Mouse (Mus musculus) CH12.LX (cell line): ENCODE results near the gene Ostm1. TPM values are rescaled to one million over a fixed set of nuclear protein-coding genes. Genes with fewer than 3 reads are reported as not detected.

Source experiments
- DNase-seq: peaks from one replicate; pipeline ENCODE4 v3.0.0-alpha.2; 2013; ENCODE audit errors: extremely low read depth
- H3K27ac ChIP-seq: 2 replicates; pipeline ENCODE4 v1.5.1; 2012; ENCODE audit warnings: low read depth, mild to moderate bottlenecking, control low read depth, moderate library complexity; ENCODE audit not compliant: insufficient read depth
- H3K27me3 ChIP-seq: replicated peaks from 2 replicates; pipeline ENCODE3; 2012; ENCODE audit warnings: inconsistent platforms
- H3K36me3 ChIP-seq, 2 experiments: replicated peaks in 1 of 2; 2 replicates each; pipeline versions ENCODE3 to v1.6.1; 2012; ENCODE audit warnings: inconsistent platforms in 1 of 2, low read length in 1 of 2, mild to moderate bottlenecking in 1 of 2, mixed read lengths in 1 of 2, moderate library complexity in 1 of 2; ENCODE audit not compliant: control insufficient read depth in 1 of 2, insufficient read depth in 1 of 2
- H3K4me1 ChIP-seq, 2 experiments: 2 replicates each; pipeline ENCODE4 v1.6.1; 2012; ENCODE audit warnings: inconsistent platforms in 1 of 2, moderate library complexity in 1 of 2; ENCODE audit not compliant: insufficient read depth in 2 of 2, control insufficient read depth in 1 of 2
- H3K4me2 ChIP-seq: 2 replicates; pipeline ENCODE4 v1.6.1; 2012; ENCODE audit warnings: low read depth, mild to moderate bottlenecking, control low read depth; ENCODE audit not compliant: poor library complexity, insufficient read depth, severe bottlenecking
- H3K4me3 ChIP-seq, 3 experiments: fragments of 150-350 bp in 1 of 3; sonication (generic) in 1 of 3; replicated peaks in 1 of 3; 2 replicates each; pipeline versions ENCODE3 to v1.5.1; 2011 to 2012; ENCODE audit warnings: low read depth in 2 of 3, low read length in 2 of 3, mild to moderate bottlenecking in 2 of 3, moderate library complexity in 2 of 3, control low read depth in 1 of 3, improper control_type of control experiment in 1 of 3, inconsistent platforms in 1 of 3, mixed read lengths in 1 of 3; ENCODE audit not compliant: poor library complexity in 1 of 3
- H3K79me2 ChIP-seq: replicated peaks from 2 replicates; pipeline ENCODE4 v1.6.1; 2012; ENCODE audit warnings: mild to moderate bottlenecking, moderate library complexity; ENCODE audit not compliant: control insufficient read depth, poor library complexity, insufficient read depth, severe bottlenecking; ENCODE audit errors: extremely low read depth
- H3K9ac ChIP-seq: 2 replicates; pipeline ENCODE4 v1.6.1; 2012; ENCODE audit warnings: low read depth, mild to moderate bottlenecking, control low read depth, moderate library complexity; ENCODE audit not compliant: insufficient read depth
- H3K9me3 ChIP-seq: replicated peaks from 2 replicates; pipeline ENCODE3; 2012; ENCODE audit warnings: low read length, inconsistent platforms, mixed read lengths
- BHLHE40 ChIP-seq: IDR thresholded peaks from 2 replicates; pipeline ENCODE4 v1.6.1; 2011; ENCODE audit warnings: mild to moderate bottlenecking, low read depth, low read length, improper control_type of control experiment
- CHD2 ChIP-seq: IDR thresholded peaks from 2 replicates; pipeline ENCODE4 v1.6.1; 2011; ENCODE audit warnings: low read length, improper control_type of control experiment
- CTCF ChIP-seq, 2 experiments: IDR thresholded peaks in 1 of 2; conservative IDR thresholded peaks in 1 of 2; 2 replicates each; pipeline ENCODE4 v1.5.1; 2011 to 2012; ENCODE audit warnings: low read depth in 2 of 2, low read length in 2 of 2, improper control_type of control experiment in 1 of 2, inconsistent platforms in 1 of 2, mild to moderate bottlenecking in 1 of 2, moderate library complexity in 1 of 2
- E2F4 ChIP-seq: IDR thresholded peaks from 2 replicates; pipeline ENCODE4 v1.6.1; 2011; ENCODE audit warnings: low read depth, low read length, improper control_type of control experiment; ENCODE audit not compliant: insufficient replicate concordance
- EP300 ChIP-seq: IDR thresholded peaks from 2 replicates; pipeline ENCODE4 v1.6.1; 2011; ENCODE audit warnings: low read length, improper control_type of control experiment
- ETS1 ChIP-seq: conservative IDR thresholded peaks from 2 replicates; pipeline ENCODE4 v1.6.1; 2012; ENCODE audit warnings: low read depth, mild to moderate bottlenecking, inconsistent platforms, low read length, improper control_type of control experiment, moderate library complexity
- GABPA ChIP-seq: IDR thresholded peaks from 2 replicates; pipeline ENCODE4 v1.6.1; 2012; ENCODE audit warnings: low read depth, low read length, improper control_type of control experiment, inconsistent platforms; ENCODE audit not compliant: insufficient replicate concordance
- IRF4 ChIP-seq: IDR thresholded peaks from 2 replicates; pipeline ENCODE4 v1.6.1; 2014; ENCODE audit warnings: low read depth, mild to moderate bottlenecking, inconsistent platforms, low read length, improper control_type of control experiment
- MAFK ChIP-seq: IDR thresholded peaks from 2 replicates; pipeline ENCODE4 v1.6.1; 2011; ENCODE audit warnings: low read length, improper control_type of control experiment; ENCODE audit not compliant: insufficient replicate concordance
- MAX ChIP-seq: IDR thresholded peaks from 2 replicates; pipeline ENCODE4 v1.6.1; 2011; ENCODE audit warnings: low read length, improper control_type of control experiment
- MAZ ChIP-seq: IDR thresholded peaks from 2 replicates; pipeline ENCODE4 v1.6.1; 2012; ENCODE audit warnings: low read depth, mild to moderate bottlenecking, inconsistent platforms, low read length, improper control_type of control experiment, moderate library complexity
- MEF2A ChIP-seq: IDR thresholded peaks from 2 replicates; pipeline ENCODE4 v1.6.1; 2014; ENCODE audit warnings: low read depth, mild to moderate bottlenecking, inconsistent platforms, low read length, improper control_type of control experiment, borderline replicate concordance
- MXI1 ChIP-seq: IDR thresholded peaks from 2 replicates; pipeline ENCODE4 v1.6.1; 2011; ENCODE audit warnings: mild to moderate bottlenecking, low read depth, low read length, improper control_type of control experiment
- MYC ChIP-seq: IDR thresholded peaks from 2 replicates; pipeline ENCODE4 v1.6.1; 2011; ENCODE audit warnings: low read depth, mild to moderate bottlenecking, improper control_type of control experiment, low read length
- POLR2A ChIP-seq: IDR thresholded peaks from 2 replicates; pipeline ENCODE4 v1.6.1; 2011; ENCODE audit warnings: low read depth, mild to moderate bottlenecking, improper control_type of control experiment, low read length
- POLR2AphosphoS2 ChIP-seq: IDR thresholded peaks from 2 replicates; pipeline ENCODE4 v1.6.1; 2011; ENCODE audit warnings: low read depth, low read length, improper control_type of control experiment
- SIN3A ChIP-seq: IDR thresholded peaks from 2 replicates; pipeline ENCODE4 v1.6.1; 2012; ENCODE audit warnings: low read length, improper control_type of control experiment, inconsistent platforms
- SMC3 ChIP-seq: IDR thresholded peaks from 2 replicates; pipeline ENCODE4 v1.6.1; 2011; ENCODE audit warnings: low read depth, low read length, improper control_type of control experiment
- TBP ChIP-seq: conservative IDR thresholded peaks from 2 replicates; pipeline ENCODE4 v1.6.1; 2011; ENCODE audit warnings: low read depth, low read length, improper control_type of control experiment
- TCF12 ChIP-seq: IDR thresholded peaks from 2 replicates; pipeline ENCODE4 v1.6.1; 2014; ENCODE audit warnings: low read depth, mild to moderate bottlenecking, inconsistent platforms, low read length, improper control_type of control experiment
- USF1 ChIP-seq: IDR thresholded peaks from 2 replicates; pipeline ENCODE4 v1.6.1; 2014; ENCODE audit warnings: low read depth, mild to moderate bottlenecking, inconsistent platforms, low read length, improper control_type of control experiment
- USF2 ChIP-seq: conservative IDR thresholded peaks from 2 replicates; pipeline ENCODE4 v1.6.1; 2011; ENCODE audit warnings: low read depth, low read length, improper control_type of control experiment
- ZKSCAN1 ChIP-seq: IDR thresholded peaks from 2 replicates; pipeline ENCODE4 v1.6.1; 2012; ENCODE audit warnings: low read depth, inconsistent platforms, low read length, improper control_type of control experiment, borderline replicate concordance
- ZNF384 ChIP-seq: IDR thresholded peaks from 2 replicates; pipeline ENCODE4 v1.6.1; 2012; ENCODE audit warnings: low read depth, low read length, improper control_type of control experiment, inconsistent platforms
- dilution Hi-C: fragments of 300-500 bp; cut with MboI; formaldehyde crosslinking; loops from 2 replicates; pipeline ENCODE4 v1.14.3; 2020; ENCODE audit warnings: low sequenced_read_pairs; ENCODE audit not compliant: extremely low pct_unique_long_range_greater_than_20kb, extremely low pct_ligation_motif_present
- in situ Hi-C: fragments of 300-500 bp; cut with MboI; formaldehyde crosslinking; loops from 3 replicates; pipeline ENCODE4 v1.14.3; 2019; ENCODE audit warnings: low sequenced_read_pairs, low pct_ligation_motif_present, low pct_unique_long_range_greater_than_20kb, mixed read lengths
- polyA plus RNA-seq: library from polyadenylated mRNA; unstranded; fragments of >175 nt; gene quantifications from 2 replicates; pipeline ENCODE4 v1.2.1, GENCODE M21; 2012; ENCODE audit warnings: low read depth; ENCODE audit not compliant: insufficient read length
- total RNA-seq, 2 experiments: library from RNA; depleted of rRNA; stranded (reverse); fragments of 300-350 nt in 1 of 2; fragments of >200 nt in 1 of 2; gene quantifications; 2 replicates each; pipeline ENCODE4 v1.2.3; 2012 to 2014

Gene Ostm1
- total and polyA plus RNA-seq, 3 experiments, result 19.4 to 30.2 (median 19.4) TPM

DNA sequence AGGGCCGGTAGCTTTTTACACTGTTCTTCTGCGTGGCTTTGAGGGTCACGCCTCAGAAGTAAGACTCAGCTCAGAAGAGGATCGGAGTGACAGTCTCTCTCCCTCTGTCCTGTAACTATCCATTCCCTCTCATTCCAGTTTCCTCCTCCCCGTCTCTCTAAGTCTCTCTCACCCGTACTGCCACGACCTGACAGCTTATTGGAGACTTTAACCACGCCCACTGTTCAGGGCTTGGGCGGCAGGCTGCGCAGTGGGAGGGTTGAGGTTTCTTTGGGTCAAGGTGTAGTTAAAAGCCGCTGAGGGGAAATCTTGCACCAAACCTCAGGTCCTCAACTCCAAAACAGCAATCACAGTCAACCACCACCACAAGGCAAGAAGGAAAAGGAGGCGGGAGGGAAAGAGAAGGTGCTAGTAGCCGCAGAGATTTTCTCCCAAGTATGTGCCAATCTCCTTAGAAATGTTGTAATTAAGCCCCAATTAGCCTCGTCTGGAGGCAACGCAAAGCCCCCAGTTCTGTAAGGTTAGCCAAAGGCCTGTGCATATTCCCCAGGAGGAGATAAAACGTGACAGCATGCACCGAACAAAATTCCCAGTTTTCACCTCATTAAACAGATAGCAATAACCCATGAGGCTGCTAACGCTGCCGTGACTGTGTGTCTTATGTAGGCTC is 131.9 kb downstream of the Ostm1 start:
- Histone ChIP-seq H3K79me2 (no peaks in the 10 kb centered on the region), H3K36me3 (no peaks in the 10 kb centered on the region), H3K9me3 (no peaks in the 10 kb centered on the region), H3K4me2 (no peak overlapping the region), H3K4me3 (no peak overlapping the region), H3K27ac (no peak overlapping the region), H3K4me1 (no peaks in the 10 kb centered on the region; a peak in 1 of 4 replicates), H3K9ac (no peak overlapping the region), H3K27me3 (no peaks in the 10 kb centered on the region)
- TF ChIP-seq CHD2, result no peak
- TF ChIP-seq ZNF384, result no peak
- TF ChIP-seq MAX, result no peak
- no peak for TF ChIP-seq SMC3
- TF ChIP-seq MEF2A, result no peak
- no peak for TF ChIP-seq USF1
- TF ChIP-seq E2F4, result no peak
- no peak for TF ChIP-seq EP300
- TF ChIP-seq CTCF (conservative IDR thresholded peaks at IDR 0.05 in 1 of 2, IDR thresholded peaks at IDR 0.05 in 1 of 2; ENCODE audit: low read depth in 2 of 2, low read length in 2 of 2), result no peak
- TF ChIP-seq MYC, result no peak
- no peak for TF ChIP-seq IRF4
- TF ChIP-seq MAZ, result no peak
- TF ChIP-seq ETS1, result no peak
- TF ChIP-seq GABPA, result no peak
- dilution Hi-C loops, result no loop called here
- no peak for DNase-seq
- in situ Hi-C loops, result loop anchor here (25.0 kb wide), 1 partner anchor 222 kb away; no protein-coding TSS in a partner anchor

DNA sequence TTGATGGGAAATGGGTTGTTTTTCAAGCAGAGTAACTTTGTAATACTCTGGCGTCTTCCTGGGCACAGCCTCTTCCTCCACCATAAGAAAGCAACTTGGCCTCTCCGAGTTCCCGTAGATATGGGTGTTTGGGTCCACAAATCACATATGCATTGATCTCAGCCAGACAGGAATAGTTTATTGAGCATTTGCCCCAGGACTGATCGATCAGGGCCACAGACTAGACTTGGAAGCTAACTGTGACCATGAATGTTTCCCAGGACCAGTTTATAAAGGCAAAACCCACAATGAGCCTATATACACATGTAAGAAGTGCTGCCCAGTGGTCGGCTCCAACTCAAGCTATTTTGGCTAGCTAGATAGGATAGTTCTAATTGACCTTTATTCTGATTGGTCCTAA is 138.5 kb downstream of the Ostm1 start:
- TF ChIP-seq POLR2AphosphoS2 (no peak), MYC (no peak), MXI1 (no peak), BHLHE40 (no peak), ZKSCAN1 (no peak), POLR2A (no peak), MAFK (no peak), MAZ (no peak), E2F4 (no peak), ZNF384 (no peak), TCF12 (no peak), TBP (no peak), MAX (no peak), USF2 (no peak), USF1 (no peak), CTCF (conservative IDR thresholded peaks at IDR 0.05 in 1 of 2, IDR thresholded peaks at IDR 0.05 in 1 of 2; ENCODE audit: low read depth in 2 of 2, low read length in 2 of 2) (no peak), SIN3A (no peak), GABPA (no peak)
- Histone ChIP-seq H3K4me1 (no peaks in the 10 kb centered on the region; a peak in 1 of 4 replicates), H3K79me2 (no peaks in the 10 kb centered on the region), H3K4me3 (no peak overlapping the region), H3K36me3 (no peaks in the 10 kb centered on the region), H3K9ac (no peak overlapping the region), H3K9me3 (no peaks in the 10 kb centered on the region), H3K27me3 (no peaks in the 10 kb centered on the region), H3K27ac (no peak overlapping the region), H3K4me2 (no peak overlapping the region)
- in situ Hi-C loops, result loop anchor here (25.0 kb wide), 1 partner anchor 215 kb away; no protein-coding TSS in a partner anchor
- dilution Hi-C loops, result no loop called here
- DNase-seq, result no peak
